Mouse (Mus musculus): ENCODE data around the gene Crybg1. TPM values are rescaled to one million over a fixed set of nuclear protein-coding genes. Genes with fewer than 3 reads are reported as not detected.

The Crybg1 gene
- polyA plus RNA-seq, 1 experiment from 2014 or later = 0.20 TPM

DNA sequence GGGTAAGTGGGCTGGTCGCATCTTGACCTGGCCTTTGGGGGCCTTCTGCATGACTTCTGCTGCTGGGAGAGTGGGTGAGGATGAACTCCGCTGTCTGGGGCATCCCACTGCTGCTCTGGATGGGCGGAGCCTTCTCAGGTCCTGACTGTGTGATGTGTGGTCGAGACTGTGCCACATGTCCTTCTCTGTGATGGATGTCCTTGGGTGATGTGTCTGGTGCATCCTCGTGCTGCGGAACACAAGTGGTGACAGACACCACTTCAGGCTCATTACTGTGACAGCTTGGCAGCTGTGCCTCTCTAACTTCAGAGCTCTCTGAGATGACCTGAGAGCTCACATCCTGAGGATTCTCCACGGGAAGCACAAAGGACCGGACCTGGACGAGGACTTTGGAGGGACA lies 150.6 kb downstream of the Crybg1 start:
- DNase-seq (ENCODE audit: low spot score) = no peak
- no peak overlapping the region for H3K27ac ChIP-seq (ENCODE audit: low read depth, low read length)
- 79% methylated on average over 9 of the region's 9 CpGs for WGBS

DNA sequence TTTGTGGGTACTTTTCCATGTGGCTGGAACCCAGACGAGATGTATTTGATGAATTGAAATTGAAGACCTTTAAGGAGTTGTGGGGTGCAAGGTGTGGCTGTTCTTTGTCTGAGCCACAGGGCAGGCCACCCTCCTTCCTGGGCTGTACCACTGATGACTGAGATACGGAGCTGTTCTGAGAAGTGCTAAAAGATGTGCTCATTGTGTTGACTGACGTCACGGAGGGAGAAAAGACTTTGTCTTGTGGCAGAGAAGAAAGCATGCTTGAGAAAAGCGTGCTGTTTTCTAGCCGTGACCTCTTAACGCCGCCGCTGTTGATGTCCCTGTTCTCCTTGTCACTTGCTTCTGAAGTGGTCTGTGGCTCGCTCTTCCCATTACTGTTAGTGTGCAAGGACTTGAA lies 151.4 kb downstream of the Crybg1 start:
- peaks cover 4% of the 10 kb centered on the region; the same call in 1 of the 2 replicates for H3K27me3 ChIP-seq (replicated peaks; ENCODE audit: control insufficient read depth, insufficient read depth, low read length)
- ATAC-seq (no peak), DNase-seq (ENCODE audit: low spot score) (no peak)
- no peak overlapping the region for H3K4me2 ChIP-seq (ENCODE audit: low read length)
- H3K9me3 ChIP-seq (replicated peaks; ENCODE audit: control insufficient read depth, low read length) = no peaks in the 10 kb centered on the region
- H3K27ac ChIP-seq (ENCODE audit: low read depth, low read length) = no peak overlapping the region
- no peak overlapping the region for H3K9ac ChIP-seq (ENCODE audit: low read length)
- no peaks in the 10 kb centered on the region for H3K36me3 ChIP-seq (ENCODE audit: control insufficient read depth, insufficient read depth, low read length)
- H3K4me3 ChIP-seq (ENCODE audit: low read depth, low read length) = no peak overlapping the region
- no peaks in the 10 kb centered on the region for H3K4me1 ChIP-seq (ENCODE audit: control insufficient read depth, insufficient read depth, low read length)
- 88% methylated on average over 10 of the region's 10 CpGs for WGBS

More for the DNA sequence above, 150.6 kb downstream of the Crybg1 start:
- no peak overlapping the region for H3K9ac ChIP-seq (ENCODE audit: low read length)
- H3K27me3 ChIP-seq (replicated peaks; ENCODE audit: control insufficient read depth, insufficient read depth, low read length) = peaks cover 11% of the 10 kb centered on the region
- H3K4me2 ChIP-seq (ENCODE audit: low read length) = no peak overlapping the region
- H3K4me3 ChIP-seq (ENCODE audit: low read depth, low read length) = no peak overlapping the region
- no peaks in the 10 kb centered on the region for H3K9me3 ChIP-seq (replicated peaks; ENCODE audit: control insufficient read depth, low read length)
- H3K36me3 ChIP-seq (ENCODE audit: control insufficient read depth, insufficient read depth, low read length) = no peaks in the 10 kb centered on the region
- H3K4me1 ChIP-seq (ENCODE audit: control insufficient read depth, insufficient read depth, low read length) = no peaks in the 10 kb centered on the region
- no peak for ATAC-seq

DNA sequence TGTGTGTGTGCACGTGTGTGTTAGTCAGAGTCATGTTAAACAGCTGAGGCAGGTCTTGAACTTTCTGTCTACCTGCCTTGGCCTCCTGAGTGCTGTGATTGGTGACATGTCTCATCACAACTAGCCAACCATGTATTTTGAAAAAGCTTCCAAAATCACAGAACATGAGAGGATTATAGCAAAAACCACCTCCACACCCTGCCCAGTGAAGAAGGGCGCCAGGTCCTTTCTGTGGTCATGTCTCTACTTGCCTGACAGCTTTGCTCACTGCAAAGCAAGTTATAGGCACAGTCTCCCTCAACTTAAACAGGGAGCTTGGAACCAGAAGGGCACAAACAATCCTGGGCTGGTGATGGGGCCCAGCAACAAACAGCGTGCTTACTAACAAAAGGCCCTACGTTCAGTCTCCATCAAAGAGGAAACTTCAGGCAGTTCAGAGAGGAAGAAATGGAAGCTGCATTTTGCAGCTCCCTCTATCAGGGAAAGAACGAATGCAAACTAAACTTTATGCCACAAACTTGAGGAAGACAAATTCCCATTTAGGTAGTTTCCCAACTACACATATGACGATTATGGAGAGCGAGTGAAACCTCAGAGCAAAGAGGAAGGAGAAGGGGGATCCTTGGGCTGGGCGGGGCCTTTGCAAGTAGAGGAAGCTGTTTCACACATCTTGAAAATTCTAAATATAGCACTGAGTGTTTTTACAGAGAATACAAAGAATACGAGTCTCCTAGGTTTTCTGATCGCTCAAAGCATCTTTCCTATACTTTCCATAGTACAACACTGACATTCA lies 152.6 kb downstream of the Crybg1 start:
- no peaks in the 10 kb centered on the region for H3K4me1 ChIP-seq (ENCODE audit: control insufficient read depth, insufficient read depth, low read length)
- DNase-seq (ENCODE audit: low spot score) (no peak), ATAC-seq (no peak)
- H3K27me3 ChIP-seq (replicated peaks; ENCODE audit: control insufficient read depth, insufficient read depth, low read length) = no peaks in the 10 kb centered on the region
- H3K4me2 ChIP-seq (ENCODE audit: low read length) = no peak overlapping the region
- H3K9ac ChIP-seq (ENCODE audit: low read length) = no peak overlapping the region
- WGBS = 86% methylated on average over 10 of the region's 10 CpGs
- no peak overlapping the region for H3K4me3 ChIP-seq (ENCODE audit: low read depth, low read length)
- no peaks in the 10 kb centered on the region for H3K9me3 ChIP-seq (replicated peaks; ENCODE audit: control insufficient read depth, low read length)
- no peak overlapping the region for H3K27ac ChIP-seq (ENCODE audit: low read depth, low read length)
- no peaks in the 10 kb centered on the region for H3K36me3 ChIP-seq (ENCODE audit: control insufficient read depth, insufficient read depth, low read length)

DNA sequence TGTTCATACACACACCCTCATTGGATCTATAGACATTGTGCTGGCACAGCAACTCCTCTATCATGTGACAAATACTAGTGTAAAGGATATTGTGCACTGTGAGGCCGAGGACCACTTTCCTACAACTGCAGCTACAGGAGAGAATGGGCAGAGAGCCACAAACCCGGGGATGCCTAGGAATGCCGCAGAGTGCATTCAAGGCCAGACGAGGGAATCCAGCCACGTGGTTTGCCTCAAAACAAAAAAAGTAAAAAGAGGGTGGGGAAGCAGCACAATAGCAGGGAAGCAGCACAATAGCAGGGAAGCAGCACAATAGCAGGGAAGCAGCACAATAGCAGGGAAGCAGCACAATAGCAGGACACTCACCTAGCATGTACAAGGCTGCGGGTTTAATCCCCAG lies 155.5 kb downstream of the Crybg1 start:
- H3K27me3 ChIP-seq (replicated peaks; ENCODE audit: control insufficient read depth, insufficient read depth, low read length) = no peaks in the 10 kb centered on the region
- ATAC-seq (peak; percentile 40; the same call in 1 of the 2 replicates), DNase-seq (ENCODE audit: low spot score) (peak; percentile 30)
- H3K36me3 ChIP-seq (ENCODE audit: control insufficient read depth, insufficient read depth, low read length) = no peaks in the 10 kb centered on the region
- no peaks in the 10 kb centered on the region for H3K4me1 ChIP-seq (ENCODE audit: control insufficient read depth, insufficient read depth, low read length)
- no peak overlapping the region for H3K4me3 ChIP-seq (ENCODE audit: low read depth, low read length)
- H3K9ac ChIP-seq (ENCODE audit: low read length) = no peak overlapping the region
- no peak overlapping the region for H3K4me2 ChIP-seq (ENCODE audit: low read length)
- H3K27ac ChIP-seq (ENCODE audit: low read depth, low read length) = no peak overlapping the region
- H3K9me3 ChIP-seq (replicated peaks; ENCODE audit: control insufficient read depth, low read length) = no peaks in the 10 kb centered on the region
- WGBS = 3% methylated on average over 6 of the region's 6 CpGs

DNA sequence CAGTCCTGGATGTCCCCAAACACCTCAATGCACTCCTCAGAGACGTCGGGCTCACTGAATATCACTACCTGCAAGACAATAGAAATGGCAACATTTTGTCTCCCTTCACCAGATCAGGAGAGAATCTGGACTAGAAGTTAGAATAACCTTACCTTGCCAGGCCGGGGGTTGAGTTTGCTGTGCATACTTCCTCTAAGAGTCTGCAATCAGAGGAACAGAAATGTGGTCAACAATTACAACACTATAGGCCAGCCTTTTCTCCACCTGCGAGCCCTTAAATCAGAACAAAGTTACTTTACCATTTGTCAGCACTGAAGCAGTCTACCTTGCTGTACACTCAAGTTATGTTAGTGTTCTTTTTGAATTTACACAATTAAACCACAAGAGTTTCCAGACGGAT lies 156.1 kb downstream of the Crybg1 start:
- no peak for ATAC-seq
- Histone ChIP-seq H3K27me3 (replicated peaks; ENCODE audit: control insufficient read depth, insufficient read depth, low read length) (no peaks in the 10 kb centered on the region), H3K4me1 (ENCODE audit: control insufficient read depth, insufficient read depth, low read length) (no peaks in the 10 kb centered on the region), H3K36me3 (ENCODE audit: control insufficient read depth, insufficient read depth, low read length) (no peaks in the 10 kb centered on the region), H3K4me2 (ENCODE audit: low read length) (no peak overlapping the region), H3K4me3 (ENCODE audit: low read depth, low read length) (no peak overlapping the region), H3K9ac (ENCODE audit: low read length) (no peak overlapping the region), H3K9me3 (replicated peaks; ENCODE audit: control insufficient read depth, low read length) (no peaks in the 10 kb centered on the region), H3K27ac (ENCODE audit: low read depth, low read length) (no peak overlapping the region)
- no peak for DNase-seq (ENCODE audit: low spot score)
- 81% methylated on average over 5 of the region's 5 CpGs for WGBS

DNA sequence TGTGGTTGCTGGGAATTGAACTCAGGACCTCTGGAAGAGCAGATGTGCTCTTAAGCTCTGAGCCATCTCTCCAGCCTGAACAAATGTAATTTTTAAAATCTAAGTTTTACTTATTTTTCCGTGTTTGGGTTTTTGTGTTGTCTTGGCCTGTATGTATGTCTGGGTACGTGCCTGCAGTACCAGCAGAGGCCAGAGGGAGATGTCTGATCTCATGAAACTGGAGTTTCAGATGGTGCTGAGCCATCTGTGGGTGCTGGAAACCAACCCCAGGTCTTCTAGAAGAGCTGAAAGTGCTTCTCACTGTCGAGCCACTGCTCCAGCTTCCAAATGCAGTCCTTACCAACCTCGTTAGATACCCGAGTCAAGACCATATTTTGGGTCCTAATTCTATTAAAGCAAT lies 157.4 kb downstream of the Crybg1 start:
- H3K9ac ChIP-seq (ENCODE audit: low read length) = no peak overlapping the region
- no peak overlapping the region for H3K27ac ChIP-seq (ENCODE audit: low read depth, low read length)
- no peak for ATAC-seq
- H3K4me3 ChIP-seq (ENCODE audit: low read depth, low read length) = no peak overlapping the region
- no peak overlapping the region for H3K4me2 ChIP-seq (ENCODE audit: low read length)
- no peaks in the 10 kb centered on the region for H3K9me3 ChIP-seq (replicated peaks; ENCODE audit: control insufficient read depth, low read length)
- no peaks in the 10 kb centered on the region for H3K36me3 ChIP-seq (ENCODE audit: control insufficient read depth, insufficient read depth, low read length)
- no peaks in the 10 kb centered on the region for H3K27me3 ChIP-seq (replicated peaks; ENCODE audit: control insufficient read depth, insufficient read depth, low read length)
- no peaks in the 10 kb centered on the region for H3K4me1 ChIP-seq (ENCODE audit: control insufficient read depth, insufficient read depth, low read length)
- WGBS = 88% methylated on average over 5 of the region's 5 CpGs
- no peak for DNase-seq (ENCODE audit: low spot score)

DNA sequence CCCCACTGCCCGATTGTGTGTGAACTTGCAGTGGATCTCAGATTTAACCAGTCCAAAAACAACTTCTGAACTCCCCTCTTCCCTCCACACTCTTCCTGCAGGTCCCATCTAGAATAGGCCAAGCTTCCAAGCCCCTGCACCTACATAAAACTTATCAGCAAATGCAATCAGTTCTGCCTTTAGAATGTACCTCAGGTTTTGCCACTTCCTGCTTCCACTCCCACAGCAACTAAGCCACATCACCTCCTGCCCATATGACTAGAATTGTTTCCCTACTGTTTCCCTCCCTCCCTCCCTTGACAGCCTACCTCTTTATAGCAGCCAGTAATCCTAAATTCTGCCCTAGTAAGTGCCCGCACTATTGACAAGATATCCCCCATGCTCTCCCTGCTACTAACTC lies 164.8 kb downstream of the Crybg1 start:
- H3K4me1 ChIP-seq (ENCODE audit: control insufficient read depth, insufficient read depth, low read length) = no peaks in the 10 kb centered on the region
- H3K4me2 ChIP-seq (ENCODE audit: low read length) = no peak overlapping the region
- no peak overlapping the region for H3K4me3 ChIP-seq (ENCODE audit: low read depth, low read length)
- H3K36me3 ChIP-seq (ENCODE audit: control insufficient read depth, insufficient read depth, low read length) = no peaks in the 10 kb centered on the region
- no peak overlapping the region for H3K9ac ChIP-seq (ENCODE audit: low read length)
- no peaks in the 10 kb centered on the region for H3K9me3 ChIP-seq (replicated peaks; ENCODE audit: control insufficient read depth, low read length)
- ATAC-seq = no peak
- no peaks in the 10 kb centered on the region for H3K27me3 ChIP-seq (replicated peaks; ENCODE audit: control insufficient read depth, insufficient read depth, low read length)
- no peak overlapping the region for H3K27ac ChIP-seq (ENCODE audit: low read depth, low read length)
- 84% methylated on average over 2 of the region's 2 CpGs for WGBS
- no peak for DNase-seq (ENCODE audit: low spot score)

DNA sequence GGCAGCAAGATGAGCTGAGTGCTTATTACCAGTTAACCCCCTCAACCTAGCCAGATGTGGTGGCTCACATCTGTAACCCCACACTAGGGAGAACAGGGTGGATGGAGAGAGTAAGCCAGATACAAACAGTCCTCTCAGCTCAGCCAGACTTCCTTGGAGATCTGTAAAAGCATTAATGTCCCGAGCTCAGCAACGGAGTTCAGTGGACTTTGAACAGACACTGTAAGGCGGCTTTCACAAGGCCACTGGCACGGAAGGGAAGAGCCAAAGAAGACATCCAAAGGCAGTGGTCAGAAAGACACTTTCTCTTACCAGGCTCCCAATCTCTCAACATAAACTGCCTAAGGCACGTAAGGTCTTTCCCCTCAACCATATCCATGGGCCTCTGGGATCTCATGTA lies 165.4 kb downstream of the Crybg1 start:
- no peak for ATAC-seq
- no peak overlapping the region for H3K4me3 ChIP-seq (ENCODE audit: low read depth, low read length)
- no peaks in the 10 kb centered on the region for H3K4me1 ChIP-seq (ENCODE audit: control insufficient read depth, insufficient read depth, low read length)
- H3K27me3 ChIP-seq (replicated peaks; ENCODE audit: control insufficient read depth, insufficient read depth, low read length) = no peaks in the 10 kb centered on the region
- WGBS = 92% methylated on average over 5 of the region's 5 CpGs
- no peak overlapping the region for H3K4me2 ChIP-seq (ENCODE audit: low read length)
- no peak for DNase-seq (ENCODE audit: low spot score)
- no peak overlapping the region for H3K27ac ChIP-seq (ENCODE audit: low read depth, low read length)
- no peak overlapping the region for H3K9ac ChIP-seq (ENCODE audit: low read length)
- no peaks in the 10 kb centered on the region for H3K9me3 ChIP-seq (replicated peaks; ENCODE audit: control insufficient read depth, low read length)
- H3K36me3 ChIP-seq (ENCODE audit: control insufficient read depth, insufficient read depth, low read length) = no peaks in the 10 kb centered on the region

DNA sequence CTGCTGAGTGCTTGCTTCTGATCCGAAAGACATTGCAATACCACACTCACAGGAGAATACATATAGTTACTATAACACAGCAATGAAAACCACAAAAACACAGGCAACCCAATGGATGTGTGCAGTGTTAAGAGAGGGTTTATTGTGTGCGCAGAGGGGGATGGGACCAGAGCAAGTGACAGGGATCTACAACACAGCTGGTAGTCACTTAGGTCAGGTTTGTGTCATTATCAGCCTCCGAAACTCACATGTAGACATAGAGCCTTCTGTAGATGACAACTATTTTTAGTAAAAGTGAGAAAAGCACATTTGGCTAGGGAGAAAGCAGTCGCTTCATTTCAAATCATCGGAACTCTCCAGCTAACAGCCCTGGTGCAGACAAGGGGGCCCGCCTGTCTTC lies 166.2 kb downstream of the Crybg1 start:
- no peak for ATAC-seq

More for the DNA sequence above, 166.2 kb downstream of the Crybg1 start:
- no peaks in the 10 kb centered on the region for H3K27me3 ChIP-seq (replicated peaks; ENCODE audit: control insufficient read depth, insufficient read depth, low read length)
- no peaks in the 10 kb centered on the region for H3K9me3 ChIP-seq (replicated peaks; ENCODE audit: control insufficient read depth, low read length)
- no peaks in the 10 kb centered on the region for H3K4me1 ChIP-seq (ENCODE audit: control insufficient read depth, insufficient read depth, low read length)
- WGBS = 91% methylated on average over 6 of the region's 6 CpGs
- H3K9ac ChIP-seq (ENCODE audit: low read length) = no peak overlapping the region
- no peak for DNase-seq (ENCODE audit: low spot score)
- H3K36me3 ChIP-seq (ENCODE audit: control insufficient read depth, insufficient read depth, low read length) = no peaks in the 10 kb centered on the region
- no peak overlapping the region for H3K4me2 ChIP-seq (ENCODE audit: low read length)
- no peak overlapping the region for H3K4me3 ChIP-seq (ENCODE audit: low read depth, low read length)
- no peak overlapping the region for H3K27ac ChIP-seq (ENCODE audit: low read depth, low read length)

Measured in forebrain, embryonic 14.5 days (tissue).